Mouse (Mus musculus) lung, postnatal 10 days (tissue): ENCODE measurements around the gene Ovca2.
A peak's percentile ranks its signal among the peaks of the same experiment; 100 is the strongest.
"Not testable (repeated sequence)": the region's sequence is repeated elsewhere in the genome, so short reads cannot be mapped to it uniquely, and the experiment has no call there.

Experiments used
- DNase-seq: peaks from one replicate; pipeline ENCODE4 v3.0.0; 2021

The Ovca2 gene

DNA sequence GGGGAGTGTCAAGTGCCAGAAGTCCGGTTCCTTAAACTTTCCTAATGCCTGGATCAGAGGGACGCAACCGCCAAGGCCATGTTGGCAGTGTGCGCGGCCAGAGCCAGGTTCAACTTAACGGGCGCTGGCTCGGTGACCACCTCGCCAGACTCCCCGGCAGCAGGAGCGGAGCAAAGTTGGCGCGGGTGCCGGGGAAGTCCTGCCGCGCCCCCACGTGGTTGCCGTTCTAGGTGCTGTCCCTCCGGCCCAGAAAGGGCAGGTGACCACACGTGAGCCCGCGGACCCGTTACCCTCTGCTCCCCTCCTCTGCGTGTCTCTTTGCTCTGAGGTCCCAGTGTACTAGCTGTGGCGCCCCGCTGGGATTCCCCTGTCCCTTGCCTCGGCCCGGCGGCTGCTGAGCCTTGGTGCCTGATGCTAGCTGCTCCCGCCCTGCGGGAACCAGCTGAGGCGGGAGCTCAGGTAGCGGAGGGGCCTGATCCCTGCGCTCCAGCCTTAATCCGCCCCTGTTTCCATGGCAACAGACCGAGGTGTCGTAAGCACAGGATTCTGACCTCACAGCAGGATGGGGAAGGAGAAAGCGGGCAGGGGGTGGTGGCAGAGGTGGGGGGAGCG is 16.3 kb upstream of the Ovca2 start:
- peak; percentile 54 for DNase-seq

DNA sequence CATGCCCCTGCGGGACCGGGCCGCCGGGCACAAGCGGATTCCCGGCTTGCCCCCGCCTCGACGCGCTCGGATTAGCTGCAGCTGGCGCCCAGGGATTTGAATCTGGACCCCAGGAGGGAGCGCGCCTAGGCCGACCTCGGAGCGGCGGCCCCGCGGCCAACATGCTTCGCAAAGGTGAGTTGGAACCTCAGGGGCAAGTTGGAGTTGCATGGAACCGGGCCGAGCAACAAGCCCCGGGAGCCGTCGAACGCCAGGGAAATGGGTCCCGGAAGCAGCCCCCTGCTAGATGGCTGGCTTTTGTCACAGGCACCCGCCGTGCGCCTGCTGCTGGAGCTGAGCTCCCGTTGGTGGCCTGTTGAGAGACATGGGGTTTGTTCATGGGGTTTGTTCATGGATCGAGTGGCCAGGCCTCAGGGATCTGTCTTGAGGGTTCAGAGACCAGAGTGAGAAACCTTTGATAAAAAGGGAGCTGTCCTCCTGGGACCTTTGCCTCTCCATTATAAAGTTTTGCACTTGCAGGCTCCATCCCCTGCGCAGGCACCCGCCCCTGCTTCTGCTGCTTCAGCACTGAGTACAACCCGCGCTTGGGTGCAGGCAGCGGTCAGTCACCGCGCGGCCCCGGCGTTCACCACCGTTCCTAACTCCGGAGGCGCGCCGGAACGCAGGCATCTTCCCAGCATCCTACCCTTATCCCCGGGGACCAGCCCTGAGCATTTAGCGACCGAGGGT is 15.7 kb upstream of the Ovca2 start:
- no peak for DNase-seq

DNA sequence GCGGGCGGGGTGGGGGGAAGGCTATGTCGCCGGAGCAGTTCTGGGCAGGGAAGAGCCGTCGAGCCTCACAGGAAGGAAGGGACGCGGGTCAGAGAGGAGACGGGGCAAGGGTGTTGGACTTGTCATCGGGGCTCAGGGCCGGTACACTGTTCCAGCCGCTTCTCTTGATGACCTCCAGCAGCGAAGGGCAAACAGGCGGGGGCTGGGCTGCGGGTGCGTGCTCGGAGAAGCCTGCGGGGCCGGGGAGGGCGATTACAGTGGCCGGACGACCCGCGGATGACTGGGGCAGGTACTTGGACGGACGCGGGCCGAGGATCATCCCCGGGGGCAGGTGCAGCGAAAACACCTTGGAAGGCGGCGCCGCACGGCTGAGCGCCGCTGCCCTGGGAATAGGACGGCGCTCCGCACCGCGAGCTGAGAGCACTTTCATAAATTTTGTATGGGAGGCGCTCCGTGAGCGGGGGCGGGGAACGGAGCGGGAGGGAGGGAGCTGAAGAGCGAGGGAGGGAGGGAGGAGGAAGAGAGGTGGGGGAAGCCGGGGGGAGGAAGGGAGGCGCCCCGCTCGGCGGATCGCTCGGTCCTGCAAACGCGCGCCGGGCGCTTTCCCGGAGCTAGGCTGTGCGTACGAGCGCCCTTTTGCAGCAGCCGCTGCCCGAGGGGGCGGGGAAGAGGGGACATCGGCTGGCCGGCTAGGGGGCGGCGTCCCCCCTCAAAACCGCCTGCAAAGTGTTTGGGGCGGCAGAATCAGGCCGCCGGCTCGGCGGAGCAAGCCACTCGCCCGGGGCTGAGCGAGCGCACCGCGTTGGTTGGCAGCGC is 14.8 kb upstream of the Ovca2 start, which contains the start of gene Rtn4rl1:
Gene Rtn4rl1 (plus strand): TSS at position 528 of the 816 bp plus-strand sequence.
- DNase-seq: peak; percentile 81

DNA sequence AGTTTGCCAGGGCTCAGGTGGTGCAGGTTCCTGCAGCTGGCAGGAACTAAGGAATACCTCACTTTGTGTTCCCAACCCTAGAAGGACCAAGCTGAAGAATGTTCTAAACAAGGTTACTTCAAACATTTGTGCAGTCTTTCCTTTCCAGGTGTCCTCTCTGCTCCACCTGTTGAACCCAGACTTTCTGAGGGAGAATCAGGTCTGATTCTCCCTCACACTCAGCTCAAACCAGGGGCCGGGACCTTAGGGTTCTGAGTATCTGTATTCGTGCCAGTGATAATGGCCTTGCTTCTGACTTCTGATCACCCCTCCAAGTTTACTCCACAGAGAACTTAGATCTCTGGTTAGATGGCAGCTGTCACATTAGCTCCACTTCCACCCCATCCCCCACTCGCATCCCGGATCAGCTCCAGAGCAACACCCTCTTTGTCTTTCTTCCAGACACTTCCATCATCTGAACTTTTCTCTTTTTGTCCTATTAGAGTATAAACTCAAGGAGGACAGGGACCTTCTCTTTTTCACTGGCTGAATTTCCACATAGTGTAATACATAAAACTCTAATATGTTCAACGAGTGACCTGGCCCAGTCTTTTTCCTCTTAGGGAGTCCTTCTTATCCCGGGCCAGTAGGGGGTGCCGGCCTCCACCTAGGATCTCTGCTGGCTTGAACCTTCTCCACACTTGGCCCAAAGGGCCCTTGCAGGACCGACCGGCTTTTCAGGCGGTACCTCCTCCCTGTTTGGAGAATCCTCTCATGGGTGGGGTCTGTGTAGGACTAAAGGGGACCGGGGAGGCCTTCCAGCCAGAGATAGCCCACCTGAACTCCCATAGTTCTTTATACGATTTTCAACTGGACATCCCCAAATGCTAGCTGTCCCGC is 13.9 kb upstream of the Ovca2 start:
- DNase-seq: peak; percentile 93

DNA sequence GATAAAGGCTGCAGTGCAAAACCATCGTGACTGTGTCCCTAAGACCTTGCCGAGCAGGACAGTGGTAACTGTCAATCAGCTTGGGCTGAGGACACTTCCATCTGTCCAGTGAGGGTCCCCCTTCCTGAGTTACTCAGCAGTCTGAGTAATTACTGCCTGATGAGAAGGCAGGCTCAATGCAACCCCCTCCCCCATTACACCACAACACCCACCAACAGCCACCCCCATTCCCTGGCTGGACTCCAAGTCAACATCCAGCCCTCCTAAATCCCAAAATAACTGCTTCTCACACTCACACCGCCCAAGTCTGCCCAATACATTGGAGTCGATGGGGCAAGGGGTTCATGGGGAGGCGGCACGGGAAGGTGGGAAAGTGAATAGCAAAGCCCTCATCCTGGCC is 13.2 kb upstream of the Ovca2 start:
- no peak for DNase-seq

DNA sequence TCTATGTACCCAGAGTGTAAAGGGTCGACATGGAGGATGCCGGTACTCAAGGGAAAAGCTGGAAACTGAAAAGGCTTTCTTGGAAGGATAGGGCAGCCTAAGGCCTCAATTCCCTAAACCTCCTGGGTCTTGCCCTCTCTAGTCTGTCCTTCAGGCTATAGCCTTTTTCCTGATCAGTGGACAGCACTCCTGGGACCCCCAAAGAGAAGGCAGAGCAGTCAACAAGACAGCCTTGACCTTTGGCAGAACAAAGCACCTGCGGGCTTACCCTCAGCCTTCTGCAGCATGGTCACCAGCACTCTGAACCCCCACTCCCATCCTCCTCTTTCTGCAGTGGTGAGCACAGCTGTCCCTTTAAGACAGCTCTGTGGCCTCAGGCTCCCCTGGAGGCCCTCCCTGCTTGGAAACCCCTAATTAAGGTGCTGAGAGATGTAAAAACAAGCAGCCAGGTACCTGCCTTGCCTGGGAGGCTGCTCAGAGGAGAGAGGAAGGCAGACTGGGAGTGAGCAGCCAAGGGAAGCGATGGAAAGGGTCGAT is 12.3 kb upstream of the Ovca2 start, which contains the start of gene Dph1:
Gene Dph1 (minus strand): TSS at position 337 of the 537 bp plus-strand sequence.
- no peak for DNase-seq

DNA sequence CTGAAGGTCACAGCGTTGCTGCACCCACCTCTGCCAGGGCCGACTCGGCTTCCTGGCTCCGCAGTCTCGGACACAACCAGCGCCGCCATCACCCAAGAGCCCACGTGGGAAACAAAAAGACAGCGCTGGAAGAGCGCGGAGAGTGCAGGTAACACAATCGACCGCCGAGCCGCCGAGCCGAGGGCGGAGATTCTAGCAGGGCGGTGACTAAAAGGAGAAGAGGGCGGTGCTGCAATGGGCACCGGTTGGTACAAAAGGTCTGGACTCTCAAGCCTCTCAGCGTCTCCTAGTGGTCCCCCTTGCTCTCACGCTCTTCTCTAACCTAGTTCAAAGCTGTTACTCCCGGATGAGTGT is 11.7 kb upstream of the Ovca2 start:
- DNase-seq: peak; percentile 92

DNA sequence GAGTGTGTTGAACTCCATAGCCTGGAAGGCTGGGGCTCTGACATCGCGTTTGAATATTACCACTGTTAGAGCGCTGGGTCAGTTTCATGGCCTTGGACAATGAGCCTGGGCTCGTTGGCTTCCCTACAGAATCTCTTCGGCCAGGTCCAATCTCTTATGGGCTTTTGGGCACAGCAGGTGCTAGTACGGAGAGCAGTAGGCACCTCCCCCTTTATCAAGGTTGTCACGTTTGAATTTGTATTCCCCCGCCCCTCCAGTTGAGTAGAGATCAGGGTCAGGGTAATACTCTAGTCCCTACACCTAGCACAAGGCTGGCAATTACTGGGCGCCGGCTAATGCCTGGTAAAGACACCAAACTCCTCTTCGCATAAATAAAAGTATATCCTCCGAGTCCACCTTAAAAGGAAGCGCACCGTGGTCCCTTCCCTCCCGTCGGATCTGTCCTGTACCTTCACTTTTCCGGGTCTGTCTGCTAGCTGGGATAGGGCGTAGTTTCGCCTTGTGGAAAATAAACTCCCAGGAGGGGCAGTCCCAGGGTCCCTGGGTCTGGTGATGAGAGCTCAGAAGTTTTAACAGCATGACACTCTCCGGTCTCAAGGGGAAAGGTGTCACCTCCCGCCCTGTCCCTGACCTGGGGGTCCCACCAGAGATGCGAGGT is 11.2 kb upstream of the Ovca2 start:
- DNase-seq: no peak

DNA sequence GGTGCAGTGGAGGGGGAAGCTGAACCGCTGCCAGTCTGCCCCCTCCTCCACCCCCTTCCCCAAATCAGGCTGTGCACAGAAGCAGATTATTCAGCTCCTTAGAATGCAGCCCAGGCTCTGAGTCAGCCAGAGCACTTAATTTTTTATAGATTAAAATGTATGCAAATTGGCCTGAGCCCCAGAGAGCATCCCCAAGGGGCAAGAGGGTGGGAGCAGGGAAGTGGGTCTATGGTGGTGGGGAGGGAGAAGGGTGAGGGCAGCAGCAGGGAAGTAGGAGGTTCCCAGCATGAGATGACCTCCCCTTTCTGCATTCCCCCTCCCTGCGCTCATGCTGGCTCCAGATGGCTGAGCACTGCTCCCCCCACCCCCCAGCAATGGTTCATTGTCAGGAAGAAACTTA is 6.4 kb upstream of the Ovca2 start:
- DNase-seq: no peak

DNA sequence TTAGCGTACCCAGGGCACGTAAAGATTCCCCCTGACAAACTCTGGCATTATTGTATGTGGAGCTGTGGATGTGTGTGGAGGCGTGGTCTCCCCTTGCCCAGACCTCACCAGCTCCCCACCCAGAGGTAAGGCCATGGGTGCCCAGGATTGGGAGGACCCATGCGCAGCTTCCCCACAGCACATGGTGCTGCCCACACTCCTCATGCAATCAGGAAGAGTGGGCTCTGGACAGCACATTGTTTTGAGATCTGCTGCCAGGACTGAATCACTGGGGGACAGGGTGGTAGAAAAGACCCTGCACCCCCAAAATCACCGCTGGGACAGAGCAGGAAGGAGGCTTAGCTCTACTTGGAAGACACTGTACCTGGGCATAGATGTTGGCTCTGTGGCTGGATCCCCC is 5.9 kb upstream of the Ovca2 start:
- no peak for DNase-seq

DNA sequence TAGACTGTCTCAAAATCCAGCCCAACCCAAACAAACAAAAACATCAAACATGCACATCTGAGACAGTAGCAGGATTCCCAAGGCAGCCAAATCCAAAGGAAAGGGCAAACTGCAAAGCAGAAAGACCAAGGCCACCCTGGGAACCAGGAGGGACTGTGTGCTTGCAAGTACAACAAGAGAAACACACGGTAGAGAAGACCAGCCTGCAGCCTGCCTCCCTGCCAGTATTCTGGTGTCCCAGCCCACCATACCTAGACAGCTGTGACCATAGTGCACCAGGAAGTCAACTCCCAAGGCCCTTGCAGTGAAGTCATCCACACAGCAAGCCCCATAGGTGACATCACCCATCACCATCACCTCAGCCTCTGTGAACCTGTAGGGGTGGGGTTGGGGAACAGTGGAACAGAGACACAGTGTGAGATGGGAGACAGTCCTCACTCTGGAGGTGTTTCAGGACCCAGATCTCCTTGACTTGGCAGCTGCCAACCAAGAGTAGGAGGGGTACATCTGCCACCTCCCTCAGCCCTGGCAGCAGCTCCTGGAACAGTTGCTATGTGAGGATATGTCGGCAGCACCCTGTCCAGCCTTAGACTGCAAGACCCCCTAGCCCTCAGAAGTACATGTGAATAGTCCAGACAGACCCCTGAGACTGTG is 5.4 kb upstream of the Ovca2 start:
- DNase-seq: no peak

DNA sequence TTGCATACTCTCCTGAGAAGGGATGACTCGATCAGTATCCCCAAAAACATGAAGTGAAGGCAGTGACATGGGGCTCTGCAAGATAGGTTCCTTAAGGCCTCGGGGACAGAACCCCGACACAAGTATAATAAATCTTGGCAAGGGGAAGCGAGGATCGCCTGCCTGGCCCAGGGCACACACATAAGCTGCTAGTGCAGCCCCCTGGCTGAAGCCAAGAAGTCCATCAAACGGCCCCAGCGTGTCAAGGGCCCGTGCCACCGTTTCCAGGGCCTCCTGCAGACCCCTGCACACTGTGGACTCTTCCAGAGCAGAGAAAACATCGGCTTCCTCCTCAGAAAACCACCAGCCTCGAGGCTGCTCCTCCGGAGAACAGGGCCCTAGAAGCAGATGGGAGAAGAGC is 624 bp downstream of the Ovca2 start:
- DNase-seq: no peak

DNA sequence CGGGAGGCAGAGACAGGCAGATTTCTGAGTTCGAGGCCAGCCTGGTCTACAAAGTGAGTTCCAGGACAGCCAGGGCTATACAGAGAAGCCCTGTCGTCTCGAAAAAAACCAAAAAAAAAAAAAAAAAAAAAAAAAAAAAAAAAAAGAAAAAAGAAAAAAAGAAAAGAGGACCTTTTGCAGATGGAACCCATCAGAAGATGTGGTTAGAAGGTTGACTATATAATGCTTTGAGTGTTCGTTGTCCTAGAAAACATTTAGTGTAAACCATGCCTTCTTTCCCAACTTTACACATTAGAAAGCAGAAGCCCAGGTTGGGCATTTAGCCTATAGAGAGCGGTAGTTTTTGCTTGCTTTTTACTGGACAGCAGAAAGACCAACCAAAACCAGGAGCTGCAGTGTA is 4.1 kb downstream of the Ovca2 start:
- not testable (repeated sequence) for DNase-seq

DNA sequence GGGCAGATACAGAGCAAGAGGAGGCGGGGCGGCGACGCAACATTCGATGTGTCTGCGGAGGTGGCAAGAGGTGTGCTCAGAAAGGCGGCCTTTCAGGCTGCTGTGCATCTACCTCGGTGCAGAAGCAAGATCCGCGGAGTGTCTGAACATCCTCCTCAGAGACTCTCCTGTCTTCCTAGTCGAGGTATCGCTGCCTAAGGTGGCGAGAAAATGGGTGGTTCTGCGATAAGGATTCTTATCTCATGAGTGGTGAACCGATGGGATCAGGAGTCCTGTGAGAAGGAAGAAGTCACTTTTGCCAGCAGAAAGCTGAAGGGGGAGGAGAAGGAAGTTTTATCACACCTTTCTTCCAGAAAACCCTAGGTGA is 4.9 kb downstream of the Ovca2 start:
- no peak for DNase-seq

DNA sequence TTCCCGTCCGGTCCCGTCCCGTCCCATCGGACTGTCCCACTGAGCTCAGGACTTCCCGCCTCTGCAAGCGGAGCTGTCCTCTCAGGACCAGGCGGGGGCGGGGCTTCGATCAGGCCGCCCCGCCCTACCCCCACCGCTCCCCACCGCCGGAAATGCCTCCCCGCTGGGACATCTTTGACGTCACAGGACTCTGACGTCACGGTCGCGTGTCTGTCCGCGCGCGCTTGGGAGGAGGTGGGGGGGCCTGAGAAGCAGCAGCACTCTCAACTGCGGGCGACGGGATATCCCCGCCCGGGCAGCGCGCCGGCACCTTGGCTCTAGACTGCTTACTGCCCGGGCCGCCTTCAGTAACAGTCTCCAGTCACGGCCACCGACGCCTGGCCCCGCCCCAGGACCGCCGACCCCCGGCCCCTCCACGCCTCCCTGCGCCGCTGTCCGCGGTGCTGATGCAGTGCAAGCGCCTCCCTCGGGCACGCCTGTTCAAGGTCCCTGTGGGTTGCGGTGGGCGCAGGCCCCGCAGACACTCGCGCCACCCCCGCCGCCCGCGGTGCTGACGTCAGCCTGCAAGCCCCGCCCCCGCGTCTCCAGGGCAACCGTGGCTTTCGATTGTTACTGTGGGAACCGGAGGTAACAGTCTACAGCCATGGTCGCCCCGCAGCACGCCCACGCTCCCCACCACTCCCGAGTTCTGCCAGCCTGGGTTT is 5.4 kb downstream of the Ovca2 start:
- peak; percentile 91 for DNase-seq

DNA sequence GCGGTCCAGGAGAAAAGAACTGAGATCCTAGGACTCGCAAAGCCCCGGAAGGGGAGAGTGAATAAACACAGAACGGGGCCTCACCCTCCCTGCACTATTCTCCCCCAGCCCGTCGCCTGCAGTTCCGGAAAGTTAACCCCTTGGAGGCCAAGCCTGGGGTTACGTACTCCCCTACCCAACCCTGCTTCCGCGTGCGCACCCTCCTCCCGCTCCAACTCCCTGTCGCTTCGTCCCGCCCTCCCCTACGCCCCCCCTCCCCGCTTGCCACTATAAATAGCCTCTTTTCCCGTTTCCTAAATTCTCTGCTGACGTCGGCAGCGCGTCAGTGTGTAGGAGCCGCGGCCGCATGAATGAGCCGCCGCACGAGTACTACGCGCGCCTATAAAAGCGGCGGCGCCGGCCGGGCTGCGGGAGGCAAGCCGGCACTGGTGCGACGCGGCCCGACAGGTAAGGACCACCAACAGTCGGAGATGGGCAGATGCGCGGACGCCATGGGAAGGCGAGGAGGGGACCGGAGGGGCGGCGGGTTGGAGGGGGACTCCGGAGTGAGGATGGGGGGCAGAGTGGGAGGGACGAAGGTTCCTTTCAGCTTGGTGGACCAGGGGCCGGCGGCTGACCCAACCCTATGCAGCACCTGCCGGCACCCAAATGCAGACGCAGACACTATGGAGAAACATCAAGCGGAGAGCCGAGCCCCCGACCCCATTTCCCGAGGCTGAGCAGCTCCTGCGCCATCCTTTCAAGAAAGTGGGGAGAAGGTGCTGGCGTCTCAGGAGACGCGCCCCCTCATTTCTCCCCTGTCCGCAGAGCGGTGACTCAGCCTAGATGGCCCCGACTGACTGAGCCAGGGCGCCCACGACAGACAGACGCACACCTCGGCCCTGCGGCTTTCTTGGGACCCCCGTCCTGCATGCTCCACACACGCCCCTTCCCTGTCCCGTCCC is 6.2 kb downstream of the Ovca2 start:
- peak; percentile 56 for DNase-seq

DNA sequence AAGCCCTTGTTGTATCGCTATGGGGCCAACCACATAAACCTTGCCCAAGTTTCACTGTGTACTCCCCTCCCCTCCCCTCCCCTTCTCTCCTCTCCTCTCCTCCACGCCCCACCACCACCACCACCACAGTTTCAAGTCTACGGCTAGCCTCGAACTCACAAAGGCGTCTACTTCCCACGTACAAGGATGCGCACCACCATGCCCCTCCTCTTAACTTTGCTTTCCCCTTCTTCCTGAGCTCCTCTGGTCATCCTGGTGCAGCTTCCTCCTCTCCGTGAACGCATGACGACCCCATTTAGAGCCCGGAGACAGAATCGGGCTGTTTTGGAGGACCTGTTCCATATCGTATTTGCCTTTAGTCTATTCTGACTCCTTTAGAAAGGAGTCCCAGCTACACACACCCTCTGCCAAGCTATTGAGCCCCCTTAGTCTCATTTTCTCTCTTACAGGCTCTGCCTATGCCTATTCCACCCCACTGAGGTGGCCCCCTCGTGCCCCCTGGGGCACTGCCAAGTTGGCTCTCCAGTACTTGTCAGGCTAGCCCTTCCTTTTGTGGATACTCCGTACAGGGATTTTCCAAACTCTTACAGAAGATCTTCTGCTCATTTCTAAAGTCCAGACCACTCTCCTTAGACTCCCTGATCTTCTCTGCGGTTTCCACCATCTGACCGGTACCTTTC is 7.3 kb downstream of the Ovca2 start:
- DNase-seq: peak; percentile 26

DNA sequence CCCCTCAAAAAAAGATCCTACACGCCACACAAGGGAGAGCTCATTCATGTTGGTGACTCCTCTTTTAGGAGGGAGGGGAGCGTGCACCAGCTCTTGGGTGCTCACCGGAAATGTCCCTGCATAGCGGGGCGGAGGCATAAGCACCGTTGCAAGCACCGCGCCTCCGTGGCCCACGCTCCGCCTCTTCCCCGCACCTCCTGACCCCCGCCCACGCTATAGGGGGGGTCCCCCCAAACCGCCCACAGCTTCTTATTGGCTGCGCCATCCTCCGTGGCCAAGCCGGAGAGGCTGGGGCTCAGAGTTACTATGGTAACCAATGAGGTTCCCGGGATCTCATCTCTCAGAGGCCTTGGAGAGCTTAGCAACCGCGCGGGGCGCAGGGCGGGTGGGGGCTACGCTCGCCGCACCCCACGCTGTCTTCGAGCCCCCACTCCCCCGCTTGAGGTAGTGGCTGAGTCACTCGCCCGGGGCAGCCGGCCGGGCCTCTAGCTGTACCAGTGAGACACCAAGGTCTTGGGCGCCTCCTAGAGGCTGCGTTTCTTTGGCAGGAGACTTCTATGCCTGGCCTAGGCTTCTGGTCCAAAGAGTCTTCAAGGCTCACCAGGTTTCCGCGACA is 8.4 kb downstream of the Ovca2 start:
- peak; percentile 97 for DNase-seq
